Mouse (Mus musculus): ENCODE results near the gene Ehd1.

DNA sequence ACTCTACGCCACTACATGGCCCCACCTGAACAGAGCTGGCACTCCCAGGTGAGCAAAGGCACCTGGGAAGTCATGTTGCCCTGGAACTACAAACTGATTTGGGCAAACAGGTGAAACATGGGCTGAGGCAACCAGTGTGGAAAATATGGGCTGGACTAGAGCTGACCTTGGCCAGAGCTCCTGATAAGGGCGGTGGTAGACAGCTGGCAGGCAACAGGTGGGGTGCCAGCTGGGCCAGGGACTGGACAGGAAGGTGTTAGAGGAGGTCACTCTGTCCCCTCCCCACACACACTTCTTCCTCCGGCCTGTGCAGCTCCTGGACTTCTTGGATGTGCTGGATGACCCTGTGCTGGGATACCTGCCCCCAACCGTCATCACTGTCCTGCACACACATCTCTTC is 23.5 kb upstream of the Ehd1 start:
- TF ChIP-seq CTCF (IDR thresholded peaks at IDR 0.05; ENCODE audit: low read depth, low read length) (no peak), POLR2A (IDR thresholded peaks at IDR 0.05; ENCODE audit: borderline replicate concordance, low read depth, low read length) (no peak)

Measured in bone marrow macrophage, adult 2 months (primary cell).